Mouse (Mus musculus): ENCODE results near the gene Ccdc114. TPM values are rescaled to one million over a fixed set of nuclear protein-coding genes. Genes with fewer than 3 reads are reported as not detected.
"Not testable (repeated sequence)": the region's sequence is repeated elsewhere in the genome, so short reads cannot be mapped to it uniquely, and the experiment has no call there.

Ccdc114 gene
- total RNA-seq, 2 experiments from 2014 or later: 1.4 to 2.1 TPM

- intact Hi-C loops (cut with DNase I): no loop called here
- DNase-seq (ENCODE audit: low spot score in 2 of 2): peak; percentile 75 to 92
These were observed 7.5 kb upstream of the Ccdc114 start for GRCm38 (mm10) chr7:45916056-45917003.

GRCm38 (mm10) chr7:45917004-45917704 is 6.7 kb upstream of the Ccdc114 start:
- intact Hi-C loops (cut with DNase I): no loop called here
- no peak for DNase-seq (ENCODE audit: low spot score in 2 of 2)

GRCm38 (mm10) chr7:45917926-45918325 is 5.9 kb upstream of the Ccdc114 start:
- DNase-seq (ENCODE audit: low spot score in 2 of 2): no peak
- intact Hi-C loops (cut with DNase I): no loop called here

GRCm38 (mm10) chr7:45919083-45919671 is 4.7 kb upstream of the Ccdc114 start:
- no peak for DNase-seq (ENCODE audit: low spot score in 2 of 2)
- intact Hi-C loops (cut with DNase I): no loop called here

- DNase-seq (ENCODE audit: low spot score in 2 of 2): no peak
- intact Hi-C loops (cut with DNase I): loop anchor here (10.0 kb wide), 1 partner anchor 185 kb away; no protein-coding TSS in a partner anchor
These were observed 4.1 kb upstream of the Ccdc114 start for GRCm38 (mm10) chr7:45919761-45920160.

- no peak for DNase-seq (ENCODE audit: low spot score in 2 of 2)
- intact Hi-C loops (cut with DNase I): loop anchor here (10.0 kb wide), 1 partner anchor 186 kb away; no protein-coding TSS in a partner anchor
These were observed 3.2 kb upstream of the Ccdc114 start for GRCm38 (mm10) chr7:45920583-45921241.

- no peak for DNase-seq (ENCODE audit: low spot score in 2 of 2)
- intact Hi-C loops (cut with DNase I): loop anchor here (10.0 kb wide), 1 partner anchor 186 kb away; no protein-coding TSS in a partner anchor
These were observed 2.6 kb upstream of the Ccdc114 start, which contains the start of gene Emp3 for GRCm38 (mm10) chr7:45921242-45921621. TSS of gene Emp3 (minus strand) at chr7:45921404.

GRCm38 (mm10) chr7:45921950-45922600 is 1.8 kb upstream of the Ccdc114 start:
- intact Hi-C loops (cut with DNase I): loop anchor here (2.0 to 10.0 kb wide), 2 partner anchors 25 to 187 kb away; partner anchors contain the start of genes Syngr4 and Tmem143
- no peak for DNase-seq (ENCODE audit: low spot score in 2 of 2)

GRCm38 (mm10) chr7:45922928-45923761 is 727 bp upstream of the Ccdc114 start:
- intact Hi-C loops (cut with DNase I): loop anchor here (2.0 to 10.0 kb wide), 2 partner anchors 26 to 188 kb away; partner anchors contain the start of genes Syngr4 and Tmem143

GRCm38 (mm10) chr7:45924429-45924816 is 551 bp downstream of the Ccdc114 start:
- intact Hi-C loops (cut with DNase I): loop anchor here (10.0 kb wide), 1 partner anchor 190 kb away; no protein-coding TSS in a partner anchor
- no peak for DNase-seq (ENCODE audit: low spot score in 2 of 2)

More at GRCm38 (mm10) chr7:45922928-45923761, 727 bp upstream of the Ccdc114 start:
- DNase-seq (ENCODE audit: low spot score in 2 of 2): peak; percentile 92 to 96

GRCm38 (mm10) chr7:45928626-45929295 is 4.9 kb downstream of the Ccdc114 start:
- no peak for DNase-seq (ENCODE audit: low spot score in 2 of 2)
- intact Hi-C loops (cut with DNase I): loop anchor here (10.0 kb wide), 1 partner anchor 194 kb away; no protein-coding TSS in a partner anchor

- intact Hi-C loops (cut with DNase I): loop anchor here (10.0 kb wide), 1 partner anchor 195 kb away; no protein-coding TSS in a partner anchor
- no peak for DNase-seq (ENCODE audit: low spot score in 2 of 2)
These were observed 5.8 kb downstream of the Ccdc114 start for GRCm38 (mm10) chr7:45929688-45930087.

- DNase-seq (ENCODE audit: low spot score in 2 of 2); intact Hi-C loops (cut with DNase I): not testable (repeated sequence)
These were observed 9.9 kb downstream of the Ccdc114 start for GRCm38 (mm10) chr7:45933766-45934165.

GRCm38 (mm10) chr7:45935114-45935513 is 11.2 kb downstream of the Ccdc114 start:
- intact Hi-C loops (cut with DNase I): loop anchor here (5.0 kb wide), 1 partner anchor 63 kb away; the partner anchor contains the start of gene Kdelr1
- peak; percentile 51 to 64 for DNase-seq (ENCODE audit: low spot score in 2 of 2)

- no peak for DNase-seq (ENCODE audit: low spot score in 2 of 2)
- intact Hi-C loops (cut with DNase I): loop anchor here (5.0 kb wide), 1 partner anchor 68 kb away; the partner anchor contains the start of gene Kdelr1
These were observed 16.0 kb downstream of the Ccdc114 start for GRCm38 (mm10) chr7:45939836-45940235.

GRCm38 (mm10) chr7:45941986-45942385 is 18.1 kb downstream of the Ccdc114 start:
- intact Hi-C loops (cut with DNase I): no loop called here
- no peak for DNase-seq (ENCODE audit: low spot score in 2 of 2)

- intact Hi-C loops (cut with DNase I); DNase-seq (ENCODE audit: low spot score in 2 of 2): not testable (repeated sequence)
These were observed 19.4 kb downstream of the Ccdc114 start for GRCm38 (mm10) chr7:45943280-45943679.
